ENCODE assay signal across 16 mouse cellular contexts in the genomic region with DNA sequence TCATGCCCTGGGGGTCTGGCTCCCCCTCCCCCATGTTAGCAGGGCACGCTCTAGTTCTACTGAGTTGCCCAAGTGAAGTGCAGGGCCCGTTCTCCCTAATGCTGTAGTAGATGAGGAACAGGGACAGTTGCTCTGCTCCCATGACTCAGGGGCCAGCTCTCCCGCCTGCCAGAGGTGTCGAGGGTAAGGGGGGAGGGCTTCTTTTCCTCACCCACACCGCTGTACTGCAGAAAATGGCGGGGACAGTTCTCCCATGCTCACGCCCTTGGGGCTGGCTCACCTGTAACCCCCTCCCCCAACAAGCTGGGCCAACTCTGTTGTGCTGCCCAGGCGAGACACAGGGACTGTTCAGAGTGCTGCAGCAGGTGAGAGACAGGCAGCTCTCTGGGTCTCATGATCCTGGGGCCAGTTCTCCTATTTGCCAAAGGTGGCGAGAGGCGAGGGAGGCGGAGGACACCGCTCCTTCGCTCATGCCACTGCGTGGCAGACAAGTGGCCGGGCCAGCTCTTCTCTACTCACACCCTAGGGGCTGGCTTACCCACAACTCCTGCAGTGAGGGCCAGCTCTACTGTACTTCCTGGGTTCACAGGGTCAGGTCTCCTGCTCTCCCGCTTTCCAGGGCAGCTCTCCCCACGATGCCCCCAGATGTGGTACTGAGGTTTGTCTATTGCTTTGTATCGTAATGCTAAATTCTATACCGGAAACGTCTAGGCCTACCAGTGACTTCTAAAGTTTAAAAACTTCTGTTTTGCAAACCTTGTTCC. TPM values are rescaled to one million over a fixed set of nuclear protein-coding genes. Genes with fewer than 3 reads are reported as not detected.
DNase-seq lines count a peak whose midpoint lies in the region; ATAC-seq and TF ChIP-seq lines count a peak whose summit lies in the region.
"Had no signal": no experiment of that assay in that cellular context is flagged by ENCODE, and none has a peak within 500 bp of the region (broad histone marks: within the 10 kb centered on the region; RNA-seq: fewer than 3 reads in every experiment).

No protein-coding gene starts in this region.

- no peak overlapping the region for H3K4me2 ChIP-seq in kidney, embryonic 15.5 days
- peak overlapping the region; percentile 15; the same call in 1 of the 2 replicates for H3K4me2 ChIP-seq in liver, embryonic 15.5 days
- H3K4me2 ChIP-seq in hindbrain, postnatal 0 days (ENCODE audit: low read depth, low read length), result no peak overlapping the region
- H3K4me2 ChIP-seq: forebrain, embryonic 12.5 days; midbrain, embryonic 11.5 days had no signal

- peaks cover 8% of the 10 kb centered on the region; the same call in 1 of the 2 replicates for H3K27me3 ChIP-seq in kidney, embryonic 15.5 days
- no peaks in the 10 kb centered on the region for H3K27me3 ChIP-seq in ES-Bruce4 (ENCODE audit: control insufficient read depth, insufficient read depth, low read length, poor library complexity, severe bottlenecking)
- no peaks in the 10 kb centered on the region for H3K27me3 ChIP-seq in embryonic facial prominence, embryonic 10.5 days (replicated peaks; ENCODE audit: low read depth, poor library complexity, severe bottlenecking)
- H3K27me3 ChIP-seq in liver, embryonic 15.5 days, result no peaks in the 10 kb centered on the region
- H3K27me3 ChIP-seq in hindbrain, postnatal 0 days (ENCODE audit: insufficient read depth, low read length), result no peaks in the 10 kb centered on the region
- H3K27me3 ChIP-seq: forebrain, embryonic 12.5 days had no signal

- no peak for ATAC-seq in kidney, embryonic 15.5 days (replicated peaks; ENCODE audit: low FRiP score)
- 0 out of 2 replicates have a peak, but pooled peaks have one; percentile 34 for ATAC-seq in liver, embryonic 15.5 days (ENCODE audit: insufficient read depth)
- ATAC-seq in hindbrain, postnatal 0 days, result no peak

- no peak for DNase-seq in kidney, postnatal 10 days
- no peak for DNase-seq in embryonic facial prominence, embryonic 10.5 days (ENCODE audit: low spot score)
- DNase-seq in urinary bladder, adult 2 months (ENCODE audit: low spot score), result no peak
- no peak for DNase-seq in frontal cortex, adult 2 months (ENCODE audit: extremely low spot score in 1 of 2, low spot score in 1 of 2)
- no peak for DNase-seq in hindbrain, postnatal 0 days (ENCODE audit: low spot score)
- DNase-seq: cerebellum, postnatal 25 days; heart, adult 18-20 months; kidney, adult 2 months; right cerebral cortex, postnatal 4 days had no signal

- H3K36me3 ChIP-seq in kidney, embryonic 15.5 days, result no peaks in the 10 kb centered on the region
- H3K36me3 ChIP-seq in ES-Bruce4 (ENCODE audit: control insufficient read depth, insufficient read depth, low read length, poor library complexity, severe bottlenecking), result 0 out of 2 replicates have a peak, but pooled peaks cover 2% of the 10 kb centered on the region
- H3K36me3 ChIP-seq in embryonic facial prominence, embryonic 10.5 days (replicated peaks), result no peaks in the 10 kb centered on the region
- H3K36me3 ChIP-seq in liver, embryonic 15.5 days (replicated peaks), result no peaks in the 10 kb centered on the region
- no peaks in the 10 kb centered on the region for H3K36me3 ChIP-seq in hindbrain, postnatal 0 days (ENCODE audit: insufficient read depth, low read length)
- H3K36me3 ChIP-seq: forebrain, embryonic 12.5 days had no signal

- no peaks in the 10 kb centered on the region for H3K9me3 ChIP-seq in kidney, embryonic 15.5 days (replicated peaks)
- H3K9me3 ChIP-seq in ES-Bruce4 (replicated peaks; ENCODE audit: control insufficient read depth, insufficient read depth, low read length, poor library complexity, severe bottlenecking), result no peaks in the 10 kb centered on the region
- no peaks in the 10 kb centered on the region for H3K9me3 ChIP-seq in embryonic facial prominence, embryonic 10.5 days
- no peaks in the 10 kb centered on the region for H3K9me3 ChIP-seq in liver, embryonic 15.5 days (replicated peaks)
- H3K9me3 ChIP-seq in hindbrain, postnatal 0 days (ENCODE audit: low read length), result no peaks in the 10 kb centered on the region
- H3K9me3 ChIP-seq: forebrain, embryonic 12.5 days had no signal

- WGBS in kidney, embryonic 15.5 days, result 82% methylated on average over 20 of the region's 20 CpGs
- 83% methylated on average over 20 of the region's 20 CpGs for WGBS in embryonic facial prominence, embryonic 10.5 days
- WGBS in liver, embryonic 15.5 days (ENCODE audit: insufficient replicate concordance), result 73% methylated on average over 20 of the region's 20 CpGs
- WGBS in hindbrain, postnatal 0 days, result 89% methylated on average over 20 of the region's 20 CpGs

- no peaks in the 10 kb centered on the region for H3K4me1 ChIP-seq in kidney, embryonic 15.5 days
- H3K4me1 ChIP-seq in ES-Bruce4 (ENCODE audit: control insufficient read depth, insufficient read depth, low read length), result no peaks in the 10 kb centered on the region
- peaks cover 11% of the 10 kb centered on the region for H3K4me1 ChIP-seq in embryonic facial prominence, embryonic 10.5 days
- no peaks in the 10 kb centered on the region for H3K4me1 ChIP-seq in liver, embryonic 15.5 days (replicated peaks)
- H3K4me1 ChIP-seq in hindbrain, postnatal 0 days (ENCODE audit: insufficient read depth, low read length), result no peaks in the 10 kb centered on the region
- H3K4me1 ChIP-seq: forebrain, embryonic 12.5 days had no signal

- H3K9ac ChIP-seq in kidney, embryonic 15.5 days, result no peak overlapping the region
- H3K9ac ChIP-seq in ES-Bruce4 (ENCODE audit: low read depth, poor library complexity, severe bottlenecking), result peak overlapping the region; percentile 68
- H3K9ac ChIP-seq in liver, embryonic 15.5 days, result no peak overlapping the region
- H3K9ac ChIP-seq in hindbrain, postnatal 0 days (replicated peaks; ENCODE audit: low read length), result no peak overlapping the region
- H3K9ac ChIP-seq: forebrain, embryonic 12.5 days had no signal

- no peak for TF ChIP-seq POLR2A in ES-Bruce4 (IDR thresholded peaks at IDR 0.05; ENCODE audit: insufficient read depth, low read length)

- no peak for TF ChIP-seq EP300 in ES-Bruce4 (IDR thresholded peaks at IDR 0.05; ENCODE audit: insufficient read depth, low read depth, low read length)

- 0 out of 2 replicates have a peak overlapping the region, but pooled peaks have one; percentile 1 for H3K4me3 ChIP-seq in kidney, embryonic 15.5 days (replicated peaks)
- peak overlapping the region; percentile 84 for H3K4me3 ChIP-seq in ES-Bruce4 (ENCODE audit: low read depth, low read length)
- H3K4me3 ChIP-seq in embryonic facial prominence, embryonic 10.5 days, result peak overlapping the region; percentile 30; the same call in 1 of the 2 replicates
- H3K4me3 ChIP-seq in liver, embryonic 15.5 days (replicated peaks), result 0 out of 2 replicates have a peak overlapping the region, but pooled peaks have one; percentile 4
- H3K4me3 ChIP-seq in hindbrain, postnatal 0 days (ENCODE audit: low read length), result no peak overlapping the region
- H3K4me3 ChIP-seq: forebrain, embryonic 12.5 days had no signal

- no peak for TF ChIP-seq CTCF in ES-Bruce4 (IDR thresholded peaks at IDR 0.05; ENCODE audit: low read depth, low read length)
- no peak for TF ChIP-seq CTCF in hindbrain, postnatal 0 days (IDR thresholded peaks at IDR 0.05; ENCODE audit: low read depth)

- H3K27ac ChIP-seq in kidney, embryonic 15.5 days, result no peak overlapping the region
- H3K27ac ChIP-seq in ES-Bruce4 (ENCODE audit: insufficient read depth, low read length), result peak overlapping the region; percentile 62
- no peak overlapping the region; the same call in 1 of the 2 replicates for H3K27ac ChIP-seq in embryonic facial prominence, embryonic 10.5 days (replicated peaks)
- no peak overlapping the region for H3K27ac ChIP-seq in liver, embryonic 15.5 days (replicated peaks)
- no peak overlapping the region for H3K27ac ChIP-seq in hindbrain, postnatal 0 days
- H3K27ac ChIP-seq: forebrain, embryonic 12.5 days had no signal

RNA-seq across cellular contexts. Expression of a gene that starts 7.9 kb away (rescaled TPM):
- 1.7 and 2.3 TPM in 2 replicates for polyA plus RNA-seq in kidney, embryonic 15.5 days (2015; fragmentation: Nextera tagmentation; extraction: Ambion mirVana)
- 6.4 and 6.7 TPM in 2 replicates for polyA plus RNA-seq in ES-Bruce4 (2011; ENCODE audit: insufficient read depth, insufficient read length, low read depth, missing spikeins)
- polyA plus RNA-seq in embryonic facial prominence, embryonic 10.5 days (2016; fragmentation: Nextera tagmentation; extraction: Ambion mirVana), result 25.1 and 27.1 TPM in 2 replicates
- polyA plus RNA-seq in liver, embryonic 15.5 days (2015; fragmentation: Nextera tagmentation; extraction: Ambion mirVana), result 9.5 and 11.2 TPM in 2 replicates
- 9.5 and 9.8 TPM in 2 replicates for polyA plus RNA-seq in urinary bladder, adult 2 months (2012; rRNA removed)
- polyA plus RNA-seq in frontal cortex, adult 2 months (2012; rRNA removed), result 24.3 and 26.2 TPM in 2 replicates
- 32.7 and 42.0 TPM in 2 replicates for total RNA-seq in hindbrain, postnatal 0 days (2014; rRNA removed)
- 30.5 and 31.5 TPM in 2 replicates for polyA plus RNA-seq in hindbrain, postnatal 0 days (2015; fragmentation: Nextera tagmentation; extraction: Ambion mirVana)

RNA-seq across cellular contexts. Expression of a gene that starts 50.2 kb away (rescaled TPM):
- 0.82 and 0.96 TPM in 2 replicates for polyA plus RNA-seq in kidney, embryonic 15.5 days (2015; fragmentation: Nextera tagmentation; extraction: Ambion mirVana)
- not detected in 2 replicates for polyA plus RNA-seq in ES-Bruce4 (2011; ENCODE audit: insufficient read depth, insufficient read length, low read depth, missing spikeins)
- 0.64 and 0.82 TPM in 2 replicates for polyA plus RNA-seq in embryonic facial prominence, embryonic 10.5 days (2016; fragmentation: Nextera tagmentation; extraction: Ambion mirVana)
- 12.9 and 21.9 TPM in 2 replicates for polyA plus RNA-seq in liver, embryonic 15.5 days (2015; fragmentation: Nextera tagmentation; extraction: Ambion mirVana)
- not detected in 2 replicates for polyA plus RNA-seq in urinary bladder, adult 2 months (2012; rRNA removed)
- polyA plus RNA-seq in frontal cortex, adult 2 months (2012; rRNA removed), result not detected in 2 replicates
- not detected in 2 replicates for total RNA-seq in hindbrain, postnatal 0 days (2014; rRNA removed)
- 0.11 TPM in 2 replicates for polyA plus RNA-seq in hindbrain, postnatal 0 days (2015; fragmentation: Nextera tagmentation; extraction: Ambion mirVana)
- total RNA-seq: heart, adult 18-20 months; layer of hippocampus, postnatal 25 days had no signal
- polyA plus RNA-seq: brain, embryonic 14.5 days had no signal
